Mouse (Mus musculus) kidney, adult 2 months (tissue): Measurements from ENCODE around the gene Serpinb1c.

Source experiments
- CTCF ChIP-seq: fragments of 200-500 bp; conservative IDR thresholded peaks from 2 replicates; pipeline ENCODE4 v1.5.1; 2011; ENCODE audit warnings: low read depth, mild to moderate bottlenecking, control low read depth, low read length, moderate library complexity, mixed read lengths; ENCODE audit not compliant: insufficient read depth, insufficient read length
- POLR2A ChIP-seq: fragments of 200-500 bp; IDR thresholded peaks from one replicate; pipeline ENCODE4 v1.6.1; 2011; ENCODE audit warnings: low read depth, low read length, control low read depth

DNA sequence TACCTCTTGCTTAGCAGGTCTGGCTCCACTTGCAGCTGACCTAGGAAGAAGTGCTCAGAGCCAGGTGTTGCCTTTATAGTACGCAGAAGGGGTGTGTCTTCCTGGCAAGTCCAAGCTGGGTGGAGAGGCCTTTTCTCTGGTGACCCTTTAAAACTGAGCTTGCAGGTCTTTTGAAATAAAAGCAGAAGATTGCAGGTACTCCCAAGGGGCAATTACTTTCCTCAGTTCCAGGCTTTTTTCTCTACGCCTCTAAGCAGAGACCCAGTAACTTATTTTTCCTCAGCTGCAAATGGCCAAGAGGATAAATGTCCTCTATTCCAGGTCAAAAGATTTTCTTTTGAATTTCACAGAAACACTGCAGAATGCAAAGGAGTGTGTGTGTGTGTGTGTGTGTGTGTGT lies at the start of gene Serpinb1c:
- TF ChIP-seq CTCF: no peak
- TF ChIP-seq POLR2A: no peak
